Mouse (Mus musculus) layer of hippocampus, postnatal 36 days (tissue): Measurements from ENCODE around the gene Gjc1. TPM values are rescaled to one million over a fixed set of nuclear protein-coding genes. Genes with fewer than 3 reads are reported as not detected.

Experiments used
- DNase-seq, 2 experiments: peaks; one replicate each; pipeline ENCODE4 v3.0.0; 2022
- total RNA-seq, 2 experiments: library from RNA; stranded (reverse); gene quantifications; 2 replicates each; pipeline ENCODE4 v1.2.3; 2021

The Gjc1 gene
- total RNA-seq, 2 experiments from 2014 or later = 5.1 TPM

- DNase-seq = no peak
Measured at GRCm38 (mm10) chr11:102814881-102815280, 4.6 kb downstream of the Gjc1 start.

GRCm38 (mm10) chr11:102810721-102811485 is 8.6 kb downstream of the Gjc1 start:
- DNase-seq = no peak

GRCm38 (mm10) chr11:102808246-102808645 is 11.3 kb downstream of the Gjc1 start:
- no peak for DNase-seq

- no peak for DNase-seq
Measured at GRCm38 (mm10) chr11:102803453-102803852, 16.0 kb downstream of the Gjc1 start.

- DNase-seq = no peak
Measured at GRCm38 (mm10) chr11:102794157-102794556, 25.3 kb downstream of the Gjc1 start.

- no peak for DNase-seq
Measured at GRCm38 (mm10) chr11:102791682-102792445, 27.6 kb downstream of the Gjc1 start.

- DNase-seq = no peak
Measured at GRCm38 (mm10) chr11:102787688-102788177, 31.8 kb downstream of the Gjc1 start.

- no peak for DNase-seq
Measured at GRCm38 (mm10) chr11:102783443-102783842, 36.1 kb downstream of the Gjc1 start.

- no peak for DNase-seq
Measured at GRCm38 (mm10) chr11:102781523-102781922, 38.0 kb downstream of the Gjc1 start.

- DNase-seq = no peak
Measured at GRCm38 (mm10) chr11:102780986-102781351, 38.5 kb downstream of the Gjc1 start.

- DNase-seq = no peak
Measured at GRCm38 (mm10) chr11:102780271-102780985, 39.1 kb downstream of the Gjc1 start.

GRCm38 (mm10) chr11:102779824-102780223 is 39.7 kb downstream of the Gjc1 start:
- no peak for DNase-seq

- DNase-seq = no peak
Measured at GRCm38 (mm10) chr11:102779081-102779638, 40.3 kb downstream of the Gjc1 start.

- DNase-seq = no peak
Measured at GRCm38 (mm10) chr11:102778597-102778996, 40.9 kb downstream of the Gjc1 start.

GRCm38 (mm10) chr11:102778165-102778564 is 41.3 kb downstream of the Gjc1 start:
- no peak for DNase-seq

GRCm38 (mm10) chr11:102777598-102777997 is 41.9 kb downstream of the Gjc1 start:
- peak in 1 of 2 experiments; percentile 60 for DNase-seq

- peak; percentile 66 to 69 for DNase-seq
Measured at GRCm38 (mm10) chr11:102774621-102775141, 44.8 kb downstream of the Gjc1 start.

- DNase-seq = peak; percentile 83 to 84
Measured at GRCm38 (mm10) chr11:102773713-102774611, 45.5 kb downstream of the Gjc1 start.

GRCm38 (mm10) chr11:102772771-102773700 is 46.5 kb downstream of the Gjc1 start:
- no peak for DNase-seq
